Mouse (Mus musculus) brain, adult 2 months (tissue): ENCODE measurements around the gene Gm10553.
"Not testable (repeated sequence)": the region's sequence is repeated elsewhere in the genome, so short reads cannot be mapped to it uniquely, and the experiment has no call there.

Source experiments
- DNase-seq: peaks from one replicate; pipeline ENCODE4 v3.0.0; 2011; ENCODE audit warnings: low read depth, low spot score

The Gm10553 gene

GRCm38 (mm10) chr1:85099864-85100263 lies at the start of gene Gm10553:
Gene Gm10553 (plus strand): TSS chr1:85100164.
- DNase-seq = not testable (repeated sequence)

GRCm38 (mm10) chr1:85071690-85072089 lies 28.3 kb upstream of the Gm10553 start:
- not testable (repeated sequence) for DNase-seq

- DNase-seq = not testable (repeated sequence)
These were observed 26.9 kb upstream of the Gm10553 start for GRCm38 (mm10) chr1:85073099-85073498.

DNA sequence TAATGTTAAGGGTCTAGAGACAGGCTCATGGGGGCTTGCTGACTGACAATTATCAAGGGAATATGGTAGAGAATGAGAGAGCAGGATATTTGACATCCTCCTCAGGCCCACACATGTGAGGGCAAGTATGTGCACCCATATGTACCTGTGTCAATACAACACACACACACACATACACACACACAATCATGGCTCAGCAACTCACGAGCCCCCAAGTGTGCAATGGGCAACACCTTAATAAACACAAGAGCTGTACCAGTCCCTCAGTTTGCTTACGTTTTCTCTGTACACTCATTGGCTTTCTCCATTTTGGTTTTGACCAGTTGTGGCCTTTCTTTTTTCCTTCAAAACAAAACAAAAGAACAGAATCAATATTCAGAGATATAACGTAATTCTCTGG lies 15.2 kb upstream of the Gm10553 start:
- DNase-seq = not testable (repeated sequence)

DNA sequence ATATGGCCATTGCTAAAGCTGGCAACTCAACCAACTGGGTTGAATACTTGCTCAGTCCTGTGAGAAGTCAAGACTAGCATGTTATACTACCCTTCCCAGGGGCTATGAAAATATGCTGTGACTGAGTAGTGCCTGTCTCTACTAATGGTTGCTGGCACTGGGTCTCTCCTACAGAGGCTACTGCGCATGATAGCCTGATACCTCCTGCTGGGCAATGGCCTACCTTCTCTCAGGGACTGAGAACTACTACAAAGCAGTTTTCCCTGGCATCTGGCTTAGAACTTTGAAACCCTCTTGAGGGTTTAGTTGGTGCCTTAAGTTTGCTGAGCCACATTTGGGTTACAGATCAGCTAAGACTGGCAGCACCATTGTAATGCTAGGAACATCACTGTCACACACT lies 13.8 kb upstream of the Gm10553 start:
- DNase-seq = not testable (repeated sequence)

GRCm38 (mm10) chr1:85092169-85092568 lies 7.8 kb upstream of the Gm10553 start:
- DNase-seq = not testable (repeated sequence)

DNA sequence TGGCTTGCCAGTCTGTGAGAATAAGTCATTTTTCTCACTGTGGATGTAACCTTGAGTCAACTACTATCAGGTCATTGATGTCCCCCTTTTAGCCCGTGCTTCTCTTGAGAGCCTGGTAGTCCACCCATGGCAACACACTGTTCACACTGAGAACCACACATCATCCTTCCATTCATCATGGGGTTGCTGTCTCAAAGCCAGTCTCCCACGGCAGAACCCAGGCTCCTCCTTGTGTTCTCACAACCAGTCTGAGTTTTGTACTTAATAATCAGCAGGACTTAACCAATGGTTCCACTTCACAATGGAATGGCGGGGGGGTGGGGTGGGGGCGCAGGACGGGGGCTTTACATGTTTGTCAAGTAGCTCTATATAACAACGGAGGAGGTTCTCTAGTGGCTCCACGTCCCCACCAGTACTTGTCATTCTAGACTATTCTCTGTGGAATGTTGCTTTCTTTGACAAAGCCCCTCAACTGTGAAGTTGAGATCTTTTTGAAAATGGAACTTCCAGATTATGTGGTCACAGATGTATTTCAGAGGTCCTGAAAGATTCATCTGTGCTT lies 6.9 kb upstream of the Gm10553 start:
- DNase-seq = not testable (repeated sequence)

GRCm38 (mm10) chr1:85099081-85099480 lies 883 bp upstream of the Gm10553 start:
- DNase-seq = not testable (repeated sequence)

GRCm38 (mm10) chr1:85101754-85102153 lies 1.8 kb downstream of the Gm10553 start:
- not testable (repeated sequence) for DNase-seq

DNA sequence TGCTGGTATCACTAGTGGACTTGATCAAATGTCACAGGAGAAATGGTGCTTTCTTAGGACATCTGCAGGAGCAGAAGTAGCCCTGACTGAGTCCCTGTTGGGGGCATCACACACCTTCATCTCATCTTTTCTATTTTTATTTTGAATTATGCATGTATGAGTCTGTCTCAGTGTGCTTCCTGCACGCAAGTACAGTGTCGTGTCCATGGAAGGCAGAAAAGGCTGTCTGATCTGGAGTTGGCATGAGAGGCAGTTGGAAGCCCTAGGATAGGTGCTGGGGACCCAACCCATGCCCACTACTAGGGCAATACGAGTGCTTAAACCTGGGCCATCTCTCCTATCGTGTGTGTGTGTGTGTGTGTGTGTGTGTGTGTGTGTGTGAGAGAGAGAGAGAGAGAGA lies 5.4 kb downstream of the Gm10553 start:
- not testable (repeated sequence) for DNase-seq

GRCm38 (mm10) chr1:85106013-85106412 lies 6.0 kb downstream of the Gm10553 start:
- DNase-seq = not testable (repeated sequence)

- not testable (repeated sequence) for DNase-seq
These were observed 9.8 kb downstream of the Gm10553 start, which contains the start of gene A530032D15Rik for GRCm38 (mm10) chr1:85109753-85110152. Gene A530032D15Rik (minus strand): TSS chr1:85109853.

DNA sequence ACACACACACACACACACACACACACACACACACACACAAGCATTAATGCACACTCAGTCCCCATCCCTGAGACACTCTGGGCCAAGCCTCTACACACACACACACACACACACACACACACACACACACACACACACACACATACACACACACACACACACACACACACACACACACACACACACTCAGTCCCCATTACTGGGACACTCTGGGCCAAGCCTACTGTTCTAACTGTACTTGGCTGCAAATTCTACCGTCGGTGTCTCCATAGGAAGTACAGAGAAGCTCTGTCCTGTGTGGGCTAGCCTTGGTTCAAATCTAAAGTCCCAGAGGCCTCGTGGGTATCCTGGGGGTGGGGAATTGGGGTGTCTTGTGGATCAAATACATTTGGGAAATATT lies 10.9 kb downstream of the Gm10553 start:
- DNase-seq = not testable (repeated sequence)

DNA sequence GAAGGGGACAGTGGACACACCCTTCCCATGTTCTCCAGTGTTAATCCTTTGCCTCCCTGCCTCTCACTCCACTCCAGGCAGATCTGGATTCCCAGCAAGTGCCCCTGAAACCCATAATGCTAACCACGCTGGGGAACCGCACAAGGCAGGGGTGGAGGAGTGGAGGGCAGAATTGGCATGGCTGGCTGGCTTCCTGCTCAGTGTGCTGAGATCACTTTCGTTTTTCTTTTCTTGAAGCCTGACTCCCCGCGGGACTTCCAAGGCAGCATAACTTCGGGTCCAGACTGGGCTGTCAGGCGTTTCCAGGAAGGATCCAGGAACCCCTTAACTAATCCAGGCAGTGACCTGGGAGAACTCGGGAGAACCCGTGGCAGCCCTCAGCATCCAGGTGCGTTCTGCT lies 11.6 kb downstream of the Gm10553 start:
- DNase-seq = not testable (repeated sequence)

- DNase-seq = not testable (repeated sequence)
These were observed 12.3 kb downstream of the Gm10553 start for GRCm38 (mm10) chr1:85112266-85112665.

DNA sequence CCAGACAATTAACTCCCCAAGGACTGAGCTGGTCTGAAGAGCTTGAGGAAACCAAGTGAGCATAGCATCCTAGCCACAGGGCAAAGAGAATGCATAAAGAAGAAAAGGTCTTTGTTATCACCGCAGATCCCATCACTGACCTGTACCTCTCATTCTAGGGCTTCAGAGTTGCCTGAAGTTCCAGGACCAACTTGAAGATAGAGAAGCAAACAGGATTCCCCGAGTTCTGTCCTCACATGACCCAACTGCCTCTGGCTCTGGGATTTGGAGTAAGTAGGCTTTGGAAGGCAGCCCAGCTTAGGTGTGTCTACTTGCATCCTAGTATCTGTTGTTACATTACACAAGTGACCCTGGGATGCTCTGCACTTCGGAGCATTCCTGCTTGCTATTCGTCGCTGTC lies 12.9 kb downstream of the Gm10553 start:
- not testable (repeated sequence) for DNase-seq

DNA sequence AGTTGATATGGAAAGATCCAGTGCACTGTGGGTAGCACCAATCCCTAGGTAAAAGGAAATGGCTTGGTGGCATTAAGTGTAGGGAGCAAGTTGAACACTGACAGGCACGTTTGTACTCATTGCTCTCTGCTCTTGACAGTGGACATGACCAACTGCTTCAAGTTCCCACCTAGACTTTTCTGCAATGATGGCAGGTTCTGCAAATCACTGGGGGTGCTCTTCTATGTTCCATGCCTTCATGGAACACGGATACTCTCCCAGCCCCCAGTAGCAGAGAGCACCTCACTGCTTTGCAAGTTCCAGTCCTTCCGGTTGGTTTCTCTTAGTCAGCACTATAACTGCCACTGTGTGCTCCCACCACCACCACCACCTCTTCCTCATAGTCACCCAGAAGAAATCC lies 14.1 kb downstream of the Gm10553 start:
- DNase-seq = not testable (repeated sequence)

GRCm38 (mm10) chr1:85114666-85115402 lies 14.9 kb downstream of the Gm10553 start:
- DNase-seq = not testable (repeated sequence)

- DNase-seq = not testable (repeated sequence)
These were observed 17.6 kb downstream of the Gm10553 start for GRCm38 (mm10) chr1:85117537-85117936.

- DNase-seq = not testable (repeated sequence)
These were observed 18.4 kb downstream of the Gm10553 start for GRCm38 (mm10) chr1:85118341-85118740.

GRCm38 (mm10) chr1:85121841-85122240 lies 21.9 kb downstream of the Gm10553 start:
- DNase-seq = not testable (repeated sequence)

DNA sequence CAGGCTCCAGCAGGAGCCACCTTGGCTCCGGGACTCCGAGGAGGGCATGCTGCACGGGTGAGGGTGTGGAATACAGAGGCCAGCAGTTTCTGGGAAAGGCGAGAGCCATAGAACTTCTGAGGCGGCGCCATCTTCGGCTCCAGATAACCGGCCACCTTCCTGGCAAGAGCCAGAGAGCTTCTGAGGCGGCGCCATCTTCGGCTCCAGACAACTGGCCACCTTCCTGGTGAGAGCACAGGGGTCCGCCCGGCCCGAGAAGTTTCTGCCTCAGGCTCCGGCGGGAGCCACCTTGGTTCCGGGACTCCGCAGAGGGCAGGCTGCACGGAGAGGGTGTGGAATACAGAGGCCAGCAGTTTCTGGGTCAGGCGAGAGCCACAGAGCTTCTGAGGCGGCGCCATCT lies 33.7 kb downstream of the Gm10553 start:
- DNase-seq = not testable (repeated sequence)
